Mouse (Mus musculus) neural tube, embryonic 13.5 days (tissue): ENCODE data around the gene Ccnyl1. TPM values are rescaled to one million over a fixed set of nuclear protein-coding genes. Genes with fewer than 3 reads are reported as not detected.
A peak's percentile ranks its signal among the peaks of the same experiment; 100 is the strongest.

ENCODE experiments used
- ATAC-seq: fragments of 200-750 bp; cut with Nextera tagmentation; 2 replicates; pipeline ENCODE4 v1.8.0; 2017; ENCODE audit warnings: low read depth, mild to moderate bottlenecking, moderate TSS enrichment, moderate library complexity
- H3K27ac ChIP-seq: fragments of 300-500 bp; sonication (generic); replicated peaks from 2 replicates; pipeline ENCODE4 v1.5.1; 2015; ENCODE audit warnings: moderate library complexity, mild to moderate bottlenecking, inconsistent platforms
- H3K27me3 ChIP-seq: fragments of 300-500 bp; sonication (generic); 2 replicates; pipeline ENCODE4 v1.6.1; 2015; ENCODE audit warnings: mild to moderate bottlenecking, inconsistent platforms
- H3K36me3 ChIP-seq: fragments of 300-500 bp; sonication (generic); 2 replicates; pipeline ENCODE4 v1.6.1; 2015; ENCODE audit warnings: mild to moderate bottlenecking, inconsistent platforms
- H3K4me1 ChIP-seq: fragments of 300-500 bp; sonication (generic); replicated peaks from 2 replicates; pipeline ENCODE4 v1.6.1; 2015; ENCODE audit warnings: inconsistent platforms
- H3K4me2 ChIP-seq: fragments of 300-500 bp; sonication (generic); 2 replicates; pipeline ENCODE4 v1.6.1; 2015; ENCODE audit warnings: inconsistent platforms, mild to moderate bottlenecking, moderate library complexity
- H3K4me3 ChIP-seq: fragments of 300-500 bp; sonication (generic); 2 replicates; pipeline ENCODE4 v1.5.1; 2015; ENCODE audit warnings: mild to moderate bottlenecking, inconsistent platforms
- H3K9ac ChIP-seq: fragments of 300-500 bp; sonication (generic); 2 replicates; pipeline ENCODE4 v1.6.1; 2015; ENCODE audit warnings: moderate library complexity, mild to moderate bottlenecking, inconsistent platforms
- H3K9me3 ChIP-seq: fragments of 300-500 bp; sonication (generic); 2 replicates; pipeline ENCODE4 v1.6.1; 2016; ENCODE audit warnings: inconsistent platforms
- WGBS: fragments of 180-500 bp; shearing (Covaris S2); methylation state at CpG from one replicate; pipeline ENCODE4 v1.1.7; 2015; 5-methylcytosine and 5-hydroxymethylcytosine counted together
- polyA plus RNA-seq: library from polyadenylated mRNA; unstranded; fragments of >200 nt; fragmentation: Nextera tagmentation; extraction: Ambion mirVana; gene quantifications from 2 replicates; pipeline ENCODE4 v1.2.1, GENCODE M21; 2015

Ccnyl1 gene
- polyA plus RNA-seq, 1 experiment from 2014 or later, result 3.2 TPM

- H3K27ac ChIP-seq, result no peak overlapping the region
- no peak overlapping the region for H3K9ac ChIP-seq
- no peak for ATAC-seq
- 92% methylated on average over 2 of the region's 2 CpGs for WGBS
- no peaks in the 10 kb centered on the region for H3K9me3 ChIP-seq
- no peaks in the 10 kb centered on the region for H3K27me3 ChIP-seq
- no peaks in the 10 kb centered on the region for H3K4me1 ChIP-seq
- H3K36me3 ChIP-seq, result peaks cover 30% of the 10 kb centered on the region
- H3K4me2 ChIP-seq, result no peak overlapping the region
- H3K4me3 ChIP-seq, result no peak overlapping the region
These were observed 16.4 kb downstream of the Ccnyl1 start for GRCm38 (mm10) chr1:64706610-64707009.

- H3K4me3 ChIP-seq, result no peak overlapping the region
- WGBS, result 11% methylated on average over 2 of the region's 2 CpGs
These were observed 19.6 kb downstream of the Ccnyl1 start for GRCm38 (mm10) chr1:64709891-64710290.

GRCm38 (mm10) chr1:64712006-64712760 is 21.9 kb downstream of the Ccnyl1 start:
- Histone ChIP-seq H3K4me2 (no peak overlapping the region), H3K36me3 (peaks cover 32% of the 10 kb centered on the region), H3K9ac (no peak overlapping the region), H3K27ac (no peak overlapping the region), H3K4me3 (no peak overlapping the region), H3K4me1 (no peaks in the 10 kb centered on the region), H3K9me3 (no peaks in the 10 kb centered on the region), H3K27me3 (no peaks in the 10 kb centered on the region)
- ATAC-seq, result no peak
- WGBS, result 85% methylated on average over 14 of the region's 14 CpGs

More at GRCm38 (mm10) chr1:64709891-64710290, 19.6 kb downstream of the Ccnyl1 start:
- Histone ChIP-seq H3K27me3 (no peaks in the 10 kb centered on the region), H3K9me3 (no peaks in the 10 kb centered on the region), H3K4me2 (no peak overlapping the region), H3K36me3 (peaks cover 21% of the 10 kb centered on the region), H3K9ac (no peak overlapping the region), H3K27ac (no peak overlapping the region), H3K4me1 (no peaks in the 10 kb centered on the region)
- ATAC-seq, result no peak

GRCm38 (mm10) chr1:64715458-64715857 is 25.2 kb downstream of the Ccnyl1 start:
- Histone ChIP-seq H3K27me3 (no peaks in the 10 kb centered on the region), H3K4me3 (no peak overlapping the region), H3K27ac (no peak overlapping the region), H3K36me3 (peaks cover 32% of the 10 kb centered on the region), H3K4me2 (no peak overlapping the region), H3K4me1 (no peaks in the 10 kb centered on the region; the same call in 1 of the 2 replicates), H3K9ac (no peak overlapping the region), H3K9me3 (no peaks in the 10 kb centered on the region)
- WGBS, result 87% methylated on average over 2 of the region's 2 CpGs
- no peak for ATAC-seq

GRCm38 (mm10) chr1:64716589-64717304 is 26.5 kb downstream of the Ccnyl1 start:
- H3K9me3 ChIP-seq, result no peaks in the 10 kb centered on the region
- no peaks in the 10 kb centered on the region for H3K27me3 ChIP-seq
- H3K9ac ChIP-seq, result no peak overlapping the region
- H3K4me3 ChIP-seq, result no peak overlapping the region
- peaks cover 33% of the 10 kb centered on the region for H3K36me3 ChIP-seq
- ATAC-seq, result no peak
- H3K4me1 ChIP-seq, result peaks cover 9% of the 10 kb centered on the region
- 93% methylated on average over 7 of the region's 7 CpGs for WGBS
- H3K4me2 ChIP-seq, result no peak overlapping the region
- no peak overlapping the region for H3K27ac ChIP-seq

- no peak overlapping the region for H3K4me2 ChIP-seq
- no peaks in the 10 kb centered on the region for H3K27me3 ChIP-seq
- no peak overlapping the region for H3K4me3 ChIP-seq
- no peak overlapping the region for H3K27ac ChIP-seq
- no peaks in the 10 kb centered on the region for H3K9me3 ChIP-seq
- H3K36me3 ChIP-seq, result peaks cover 39% of the 10 kb centered on the region
- peaks cover 9% of the 10 kb centered on the region for H3K4me1 ChIP-seq
- no peak for ATAC-seq
- no peak overlapping the region for H3K9ac ChIP-seq
These were observed 27.2 kb downstream of the Ccnyl1 start for GRCm38 (mm10) chr1:64717504-64717903.

- Histone ChIP-seq H3K9me3 (no peaks in the 10 kb centered on the region), H3K27ac (no peak overlapping the region), H3K4me1 (peaks cover 9% of the 10 kb centered on the region), H3K9ac (no peak overlapping the region), H3K4me3 (no peak overlapping the region), H3K4me2 (no peak overlapping the region), H3K27me3 (no peaks in the 10 kb centered on the region), H3K36me3 (peaks cover 35% of the 10 kb centered on the region)
- ATAC-seq, result no peak; the same call in 1 of the 2 replicates
- 49% methylated on average over 10 of the region's 10 CpGs for WGBS
These were observed 30.9 kb downstream of the Ccnyl1 start for GRCm38 (mm10) chr1:64721034-64721587.

- Histone ChIP-seq H3K9me3 (no peaks in the 10 kb centered on the region), H3K27me3 (peaks cover 43% of the 10 kb centered on the region), H3K4me3 (no peak overlapping the region), H3K27ac (no peak overlapping the region), H3K9ac (no peak overlapping the region), H3K4me2 (no peak overlapping the region), H3K4me1 (peaks cover 13% of the 10 kb centered on the region), H3K36me3 (peaks cover 3% of the 10 kb centered on the region; the same call in 1 of the 2 replicates)
- ATAC-seq, result no peak
- WGBS, result 77% methylated on average over 4 of the region's 4 CpGs
These were observed 39.8 kb downstream of the Ccnyl1 start for GRCm38 (mm10) chr1:64730046-64730445.

GRCm38 (mm10) chr1:64731341-64732020 is 41.2 kb downstream of the Ccnyl1 start:
- 65% methylated on average over 16 of the region's 16 CpGs for WGBS
- Histone ChIP-seq H3K9ac (no peak overlapping the region), H3K4me3 (no peak overlapping the region), H3K9me3 (no peaks in the 10 kb centered on the region), H3K4me2 (0 out of 2 replicates have a peak overlapping the region, but pooled peaks have one; percentile 6), H3K4me1 (peaks cover 25% of the 10 kb centered on the region), H3K27me3 (peaks cover 57% of the 10 kb centered on the region), H3K27ac (no peak overlapping the region), H3K36me3 (no peaks in the 10 kb centered on the region)
- ATAC-seq, result no peak

GRCm38 (mm10) chr1:64732161-64732560 is 41.9 kb downstream of the Ccnyl1 start:
- ATAC-seq, result no peak
- peaks cover 32% of the 10 kb centered on the region for H3K4me1 ChIP-seq
- no peaks in the 10 kb centered on the region for H3K36me3 ChIP-seq
- H3K27ac ChIP-seq, result no peak overlapping the region
- no peaks in the 10 kb centered on the region for H3K9me3 ChIP-seq
- H3K27me3 ChIP-seq, result peaks cover 64% of the 10 kb centered on the region
- no peak overlapping the region for H3K4me2 ChIP-seq
- WGBS, result 39% methylated on average over 10 of the region's 10 CpGs
- H3K9ac ChIP-seq, result no peak overlapping the region
- H3K4me3 ChIP-seq, result no peak overlapping the region

- Histone ChIP-seq H3K27me3 (peaks cover 66% of the 10 kb centered on the region), H3K36me3 (no peaks in the 10 kb centered on the region), H3K4me2 (no peak overlapping the region), H3K27ac (no peak overlapping the region), H3K4me1 (peaks cover 34% of the 10 kb centered on the region), H3K9me3 (no peaks in the 10 kb centered on the region), H3K9ac (no peak overlapping the region), H3K4me3 (no peak overlapping the region)
- no peak for ATAC-seq
- WGBS, result 41% methylated on average over 7 of the region's 7 CpGs
These were observed 42.5 kb downstream of the Ccnyl1 start for GRCm38 (mm10) chr1:64732637-64733200.
